Mouse (Mus musculus): ENCODE data around the gene Angptl2.

The Angptl2 gene

DNA sequence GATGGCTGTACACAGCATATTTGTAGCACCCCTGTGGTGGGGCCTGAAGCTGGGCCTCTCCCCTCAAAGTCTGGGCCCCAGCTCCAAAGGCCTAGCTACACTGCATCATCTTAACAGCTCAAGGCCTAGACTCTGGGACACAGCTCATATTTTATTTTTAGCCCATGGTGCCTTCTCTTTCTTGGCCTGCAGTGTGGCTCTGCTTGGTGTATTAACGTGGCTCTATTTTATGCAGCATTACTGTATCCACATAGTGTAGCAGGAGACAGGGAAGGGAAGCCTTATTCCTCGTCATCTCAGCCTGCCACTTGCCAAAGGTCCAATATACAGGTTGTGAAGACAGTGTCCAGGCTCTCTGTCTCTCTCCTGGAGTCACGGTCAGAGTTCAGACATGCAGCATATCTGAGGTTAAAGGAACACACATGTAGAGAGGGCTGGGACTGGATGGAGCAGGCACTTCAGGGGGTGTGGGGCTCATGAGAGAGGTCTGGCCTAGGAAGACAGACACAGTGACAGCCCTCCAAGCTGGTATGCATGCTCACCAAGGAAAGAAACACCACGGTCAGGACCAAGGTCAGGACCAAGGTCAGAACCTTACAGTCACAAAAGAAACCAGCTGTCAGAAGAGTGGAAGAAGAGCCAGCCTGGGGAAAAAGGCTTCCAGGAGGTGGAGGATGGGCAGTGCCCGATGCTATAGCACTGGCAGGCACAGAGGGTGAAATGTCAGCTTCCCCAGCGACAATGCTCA, 52.7 kb downstream of the Angptl2 start:
- no peak for DNase-seq (ENCODE audit: extremely low read depth, insufficient read length, low spot score)

DNA sequence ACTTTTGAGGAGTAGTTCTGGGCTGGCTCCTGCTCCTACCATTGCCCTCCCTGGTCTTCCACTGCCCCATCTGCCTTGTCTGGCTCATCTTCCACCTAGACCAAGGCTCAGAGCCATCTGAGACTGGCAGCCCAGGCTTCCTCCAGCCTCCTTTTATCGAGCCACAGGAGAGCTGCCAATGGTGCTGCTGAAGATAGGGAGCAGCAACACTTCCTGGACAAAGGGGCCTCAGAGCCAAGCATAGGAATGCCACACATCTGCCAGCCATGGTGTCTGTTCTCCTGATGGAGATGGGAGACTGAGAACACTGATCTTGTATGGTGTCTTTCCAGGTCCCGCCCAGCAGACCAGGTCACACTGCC, 53.2 kb downstream of the Angptl2 start:
- no peak for DNase-seq (ENCODE audit: extremely low read depth, insufficient read length, low spot score)

DNA sequence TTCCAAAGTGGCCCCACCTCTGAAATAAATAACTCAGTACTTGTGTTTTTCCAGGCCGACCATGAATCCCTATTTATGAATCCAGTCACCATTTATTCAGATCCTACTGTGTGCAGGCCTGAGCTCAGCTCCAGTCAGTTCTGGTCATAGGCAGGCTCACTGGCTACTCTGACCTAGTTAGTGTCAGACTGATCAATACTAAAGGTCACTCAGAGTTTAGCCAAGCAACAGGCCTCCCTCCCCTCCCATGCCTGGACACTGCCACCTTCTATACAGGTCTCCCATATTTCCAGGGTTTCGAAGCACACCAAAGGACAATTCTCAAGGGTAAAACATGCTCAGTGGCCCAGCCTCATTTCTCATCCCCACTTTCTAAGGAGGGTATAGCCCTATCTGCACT, 54.7 kb downstream of the Angptl2 start:
- no peak for DNase-seq (ENCODE audit: extremely low read depth, insufficient read length, low spot score)

DNA sequence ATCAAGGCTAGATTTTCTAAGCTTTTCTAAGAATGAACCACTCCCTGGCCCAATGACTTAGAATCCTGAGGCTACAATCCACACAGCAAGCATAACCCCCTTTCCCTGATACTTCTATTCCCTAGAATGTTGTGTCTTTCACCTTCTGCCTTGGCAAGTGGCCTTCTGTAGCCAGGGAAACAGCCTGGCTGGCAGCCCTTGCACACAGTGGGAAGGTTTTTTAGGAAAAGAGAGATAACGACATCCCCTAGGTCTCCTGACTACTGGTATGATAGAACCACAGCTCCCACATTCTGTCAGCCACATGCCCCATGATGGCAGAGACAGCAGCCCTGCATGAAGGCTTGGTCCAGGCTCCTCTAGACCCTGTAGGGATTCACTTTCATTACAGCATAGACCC, 55.6 kb downstream of the Angptl2 start:
- no peak for DNase-seq (ENCODE audit: extremely low read depth, insufficient read length, low spot score)

GRCm38 (mm10) chr2:33272665-33273439, 57.0 kb downstream of the Angptl2 start:
- DNase-seq (ENCODE audit: extremely low read depth, insufficient read length, low spot score), result no peak

DNA sequence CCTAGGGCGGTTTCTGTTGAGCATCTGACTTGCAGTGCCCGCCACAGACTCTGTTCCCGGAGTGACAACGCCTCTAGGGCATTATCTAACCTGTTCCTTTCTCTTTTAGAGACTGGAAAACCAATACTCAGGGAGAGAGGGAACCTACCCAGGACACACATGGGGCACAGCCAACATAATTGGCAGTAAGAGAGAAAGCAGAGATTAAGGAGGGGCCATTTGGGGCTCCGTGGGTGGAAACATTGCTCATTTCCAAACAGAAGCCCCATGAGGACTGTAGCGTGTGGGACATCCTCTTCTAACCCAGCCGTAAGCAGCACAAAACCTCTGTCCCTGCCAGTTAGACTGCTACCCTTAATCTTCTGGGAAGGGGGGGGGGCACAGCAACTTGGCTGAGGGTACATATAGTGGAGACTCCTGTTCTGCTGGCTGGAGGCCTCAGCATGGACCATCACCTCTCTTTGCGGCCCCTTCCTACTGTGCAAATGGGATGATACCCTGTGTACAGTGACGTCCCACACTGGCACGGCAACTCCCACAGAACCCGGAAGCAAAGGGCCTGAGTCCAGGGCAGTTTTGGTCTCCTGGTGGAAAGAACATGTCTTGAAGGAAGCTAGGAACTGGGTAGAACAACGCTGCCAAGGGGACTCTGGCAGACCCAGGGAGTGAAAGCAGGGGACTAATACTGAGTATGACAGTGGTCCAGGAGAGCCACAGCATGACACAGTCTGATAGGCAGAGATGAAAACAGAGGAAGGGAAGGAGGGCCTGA, 59.0 kb downstream of the Angptl2 start:
- DNase-seq (ENCODE audit: extremely low read depth, insufficient read length, low spot score), result no peak

DNA sequence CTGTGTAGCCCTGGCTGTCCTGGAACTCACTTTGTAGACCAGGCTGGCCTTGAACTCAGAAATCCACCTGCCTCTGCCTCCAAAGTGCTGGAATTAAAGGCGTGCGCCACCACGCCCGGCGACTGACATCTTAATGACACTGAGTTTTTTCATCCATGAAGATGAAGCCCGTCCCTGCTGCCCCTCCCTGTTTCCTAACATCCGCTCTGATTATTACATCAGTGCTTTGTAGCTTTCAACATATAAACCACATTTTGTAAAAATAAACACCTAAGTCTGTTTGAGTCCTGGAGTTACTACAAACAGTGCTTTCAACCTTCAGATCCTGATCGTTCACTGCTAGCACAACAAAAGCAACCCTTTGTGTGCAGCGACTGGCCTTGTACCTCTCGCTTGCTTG, 63.9 kb downstream of the Angptl2 start:
- DNase-seq (ENCODE audit: extremely low read depth, insufficient read length, low spot score), result no peak

DNA sequence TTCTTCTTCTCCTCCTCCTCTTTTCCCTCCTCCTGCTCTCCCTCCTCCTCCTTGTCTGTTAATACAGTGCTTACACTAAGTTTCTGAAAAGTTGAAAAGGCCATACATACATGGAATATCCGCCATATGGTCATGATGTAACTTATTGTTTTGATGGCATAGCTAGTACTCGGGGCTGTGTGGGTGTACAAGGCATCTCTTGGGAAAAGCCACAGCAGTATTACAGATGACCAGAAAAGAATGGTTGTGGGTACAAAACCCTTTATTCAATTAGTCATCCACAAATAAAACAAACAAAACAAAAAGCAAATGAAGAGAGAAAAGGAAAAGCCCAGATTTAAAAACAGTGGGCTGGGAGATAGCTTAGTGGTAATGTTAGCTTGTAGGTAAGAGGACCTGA, 64.7 kb downstream of the Angptl2 start:
- DNase-seq (ENCODE audit: extremely low read depth, insufficient read length, low spot score), result no peak

- no peak for DNase-seq (ENCODE audit: extremely low read depth, insufficient read length, low spot score)
Observed at GRCm38 (mm10) chr2:33281807-33282206, 65.9 kb downstream of the Angptl2 start.

DNA sequence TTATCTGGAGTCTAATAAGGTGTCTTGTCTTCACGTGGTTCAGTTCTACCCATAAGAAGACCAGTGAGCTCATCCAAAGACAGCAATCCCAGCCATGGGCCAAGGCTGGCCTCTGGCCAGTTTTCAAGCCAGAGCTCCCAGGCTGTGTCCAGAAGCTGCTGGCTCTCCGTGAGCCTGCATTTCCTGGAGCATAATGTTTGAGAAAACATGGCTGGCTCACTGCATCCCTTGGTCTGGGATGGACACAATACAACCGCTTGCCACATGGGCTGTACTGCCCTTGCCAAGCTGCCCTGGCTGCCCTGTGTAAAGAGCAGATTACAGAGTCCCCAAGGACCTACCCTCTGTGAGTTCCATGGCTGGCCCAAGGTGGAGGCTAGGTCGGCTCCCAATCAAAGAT, 67.0 kb downstream of the Angptl2 start:
- no peak for DNase-seq (ENCODE audit: extremely low read depth, insufficient read length, low spot score)

- DNase-seq (ENCODE audit: extremely low read depth, insufficient read length, low spot score), result no peak
Observed at GRCm38 (mm10) chr2:33283674-33284073, 67.8 kb downstream of the Angptl2 start.

- no peak for DNase-seq (ENCODE audit: extremely low read depth, insufficient read length, low spot score)
Observed at GRCm38 (mm10) chr2:33288837-33289236, 73.0 kb downstream of the Angptl2 start.

- no peak for DNase-seq (ENCODE audit: extremely low read depth, insufficient read length, low spot score)
Observed at GRCm38 (mm10) chr2:33290491-33290890, 74.6 kb downstream of the Angptl2 start.

GRCm38 (mm10) chr2:33292057-33292456, 76.2 kb downstream of the Angptl2 start:
- no peak for DNase-seq (ENCODE audit: extremely low read depth, insufficient read length, low spot score)

DNA sequence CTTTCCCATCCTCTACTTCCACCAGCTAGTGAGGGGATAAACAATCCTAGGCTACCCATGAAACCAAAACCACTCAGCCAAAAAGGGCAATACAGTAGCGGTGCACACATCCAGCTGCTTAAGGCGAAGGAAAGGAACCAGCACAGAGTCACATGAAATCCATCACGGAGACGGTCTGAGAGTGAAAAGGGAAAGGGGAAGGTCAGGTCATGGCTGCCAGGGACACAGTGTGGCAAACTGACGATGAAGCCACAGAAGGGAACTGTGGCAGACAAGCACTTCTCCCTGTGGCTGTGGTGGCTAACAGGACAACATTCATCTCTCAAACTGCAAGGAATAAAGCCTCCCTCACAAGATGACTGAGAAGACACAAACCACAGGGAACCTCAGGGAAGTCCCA, 79.2 kb downstream of the Angptl2 start:
- no peak for DNase-seq (ENCODE audit: extremely low read depth, insufficient read length, low spot score)

Data from 3134 (cell line).